Mouse (Mus musculus): ENCODE results near the gene Cox6b1.

Cox6b1 gene

DNA sequence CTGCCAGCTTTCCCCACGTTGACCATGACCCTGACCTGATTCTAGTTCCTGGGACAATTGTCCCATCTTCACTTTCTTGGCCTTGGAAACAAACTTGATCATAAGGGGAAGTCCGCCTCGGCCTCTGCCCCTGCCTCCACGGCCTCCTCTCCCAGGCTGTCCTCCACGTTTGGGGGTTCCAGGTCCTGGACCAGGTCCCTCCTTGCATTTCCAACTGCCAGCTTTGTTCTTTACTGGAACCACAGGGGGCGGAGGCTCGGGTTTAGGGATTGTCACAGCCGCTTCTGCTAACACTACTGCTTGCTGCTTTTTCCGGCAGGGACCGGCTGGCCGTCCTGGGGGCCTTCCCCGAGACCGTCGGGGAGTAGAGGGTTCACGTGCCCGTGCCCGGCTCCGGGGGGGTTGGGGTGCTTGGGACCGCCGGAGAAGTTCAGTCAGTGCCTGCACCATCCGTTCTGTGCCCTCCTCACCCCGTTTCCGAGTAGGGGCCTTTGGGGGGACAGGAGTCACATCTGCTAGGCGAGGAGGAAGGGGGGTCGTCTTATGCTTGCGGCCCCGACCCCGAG lies 39.4 kb downstream of the Cox6b1 start:
- no peak for DNase-seq (ENCODE audit: low spot score in 2 of 2)

DNA sequence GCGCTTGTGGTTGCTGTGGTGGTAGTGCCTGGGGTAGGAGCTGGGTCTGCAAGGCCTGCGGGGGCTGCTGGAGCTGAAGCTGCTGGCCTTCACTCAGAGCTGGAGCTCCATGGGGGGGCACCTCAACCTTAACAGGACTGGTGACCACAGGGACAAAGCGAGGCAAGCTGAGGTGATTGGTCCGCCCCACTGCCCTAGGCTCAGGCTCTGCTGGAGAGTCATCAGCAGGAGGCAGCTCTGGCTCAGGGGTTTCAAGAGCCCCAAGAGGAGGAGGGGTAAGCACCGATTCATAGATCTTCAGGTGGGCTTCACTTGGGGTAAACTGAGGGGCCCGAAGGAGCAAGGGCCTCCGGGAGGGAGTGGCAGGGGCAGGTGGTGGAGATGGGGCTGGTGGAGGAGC lies 40.8 kb downstream of the Cox6b1 start:
- DNase-seq (ENCODE audit: low spot score in 2 of 2): no peak

DNA sequence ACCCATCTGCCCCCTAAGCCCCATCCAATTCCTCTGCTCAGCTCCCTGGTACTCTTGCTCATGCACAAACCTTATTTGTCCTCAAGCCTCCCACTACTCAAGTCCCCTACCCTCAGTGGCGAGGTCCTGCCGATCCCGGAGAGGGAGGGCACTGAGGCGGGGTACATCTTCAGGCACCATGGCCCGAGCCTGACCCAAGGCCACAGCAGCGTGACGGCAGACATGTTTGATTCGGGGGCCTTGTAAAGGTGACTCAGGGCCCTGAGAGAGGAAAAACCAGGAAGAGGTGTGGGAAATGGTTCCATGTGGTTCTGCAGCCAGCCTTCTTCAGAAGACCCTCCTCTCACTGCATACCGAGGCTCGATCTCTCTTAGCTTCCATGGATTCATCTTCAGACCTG lies 41.6 kb downstream of the Cox6b1 start:
- no peak for DNase-seq (ENCODE audit: low spot score in 2 of 2)

DNA sequence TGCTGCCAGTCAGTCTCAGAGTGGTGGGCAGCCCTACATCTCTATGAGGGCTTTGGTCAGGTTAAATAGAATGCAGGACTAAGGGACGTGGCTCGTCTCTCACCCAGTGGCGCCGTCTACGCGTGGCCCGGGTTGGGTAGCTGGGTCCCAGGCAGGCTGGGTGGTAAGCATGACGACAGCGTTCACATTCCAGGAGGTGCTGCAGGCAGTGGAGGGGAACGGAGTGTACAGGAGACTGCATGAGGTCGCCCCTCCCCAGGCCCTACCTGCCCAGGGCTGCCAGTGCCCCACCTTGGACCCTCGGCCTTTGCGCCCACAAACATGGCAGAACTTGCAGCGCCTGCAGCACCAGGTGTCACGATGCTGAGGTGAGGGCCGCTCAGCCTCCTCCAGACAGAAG lies 44.4 kb downstream of the Cox6b1 start:
- DNase-seq (ENCODE audit: low spot score in 2 of 2): no peak

DNA sequence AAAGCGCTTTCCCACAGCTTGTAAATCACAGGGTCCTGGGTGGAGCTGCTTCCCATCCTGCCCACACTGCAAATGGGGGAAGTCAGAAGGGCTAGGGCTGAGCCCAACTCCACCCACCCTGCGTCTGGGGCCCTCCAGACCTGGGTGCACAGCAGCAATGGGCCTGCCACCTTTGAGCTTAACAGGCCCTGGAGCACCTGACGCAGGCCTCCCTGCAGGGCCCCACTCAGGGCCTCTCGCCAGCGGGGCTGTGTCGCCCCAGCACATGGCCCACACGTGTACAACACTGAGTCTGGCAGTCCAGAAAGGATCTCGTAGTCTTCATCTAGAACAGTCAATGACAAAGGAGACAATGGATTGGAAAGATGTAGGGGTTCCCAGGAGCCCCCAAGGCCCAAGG lies 46.0 kb downstream of the Cox6b1 start:
- no peak for DNase-seq (ENCODE audit: low spot score in 2 of 2)

DNA sequence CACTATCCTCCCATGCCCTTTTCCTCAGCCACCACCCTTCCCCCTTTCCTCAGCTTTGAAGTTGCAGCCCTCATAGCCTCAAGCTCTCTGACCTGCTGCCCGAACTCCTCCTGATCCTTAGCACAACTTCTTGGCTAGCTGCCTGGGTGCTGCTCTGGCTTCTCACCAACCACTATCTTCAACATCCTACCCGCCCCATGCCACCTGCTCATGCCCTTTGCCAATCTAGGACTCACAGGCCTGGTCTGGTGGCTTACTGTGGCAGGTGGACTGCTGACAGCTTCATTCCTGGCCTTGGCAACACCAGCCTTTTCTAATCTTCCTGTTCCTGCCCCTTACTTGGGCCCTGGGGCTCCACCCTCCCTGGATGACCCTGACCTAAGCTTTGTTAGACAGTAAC lies 53.0 kb downstream of the Cox6b1 start:
- DNase-seq (ENCODE audit: low spot score in 2 of 2): no peak

DNA sequence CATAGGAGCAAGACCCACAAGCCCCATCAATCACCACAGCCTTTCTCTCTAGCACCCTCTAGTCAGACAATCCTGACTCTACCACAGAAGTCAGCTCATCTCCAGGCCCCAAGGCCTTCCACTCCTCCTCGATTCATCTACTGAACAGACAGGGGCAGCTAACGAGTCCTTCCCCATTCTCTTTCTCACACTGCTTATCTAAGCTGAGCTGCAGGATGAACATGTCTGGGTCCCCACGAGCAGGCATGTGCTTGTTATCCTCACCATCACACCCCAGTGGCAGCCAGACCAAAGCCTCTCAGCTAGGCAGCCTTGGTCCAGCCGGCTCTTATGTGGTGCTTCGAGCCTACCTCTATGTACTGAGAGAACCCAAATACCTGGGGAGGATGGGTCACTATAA lies 53.6 kb downstream of the Cox6b1 start:
- no peak for DNase-seq (ENCODE audit: low spot score in 2 of 2)

DNA sequence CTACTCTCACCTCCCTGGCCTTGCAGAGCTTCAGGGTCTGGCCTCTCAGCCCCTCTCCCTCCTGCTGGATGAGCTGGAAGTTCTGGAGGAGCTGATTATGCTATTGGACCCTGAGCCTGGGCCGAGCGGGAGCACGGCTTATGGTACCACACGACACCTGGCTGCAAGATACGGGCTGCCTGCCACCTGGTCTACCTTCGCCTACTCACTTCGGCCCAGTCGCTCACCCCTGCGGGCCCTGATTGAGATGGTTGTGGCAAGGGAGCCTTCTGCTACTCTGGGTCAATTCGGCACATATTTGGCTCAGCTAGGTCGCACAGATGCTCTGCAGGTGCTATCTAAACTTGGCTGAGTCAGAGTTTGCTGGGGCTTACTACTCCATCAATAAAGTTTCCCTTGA lies 58.4 kb downstream of the Cox6b1 start:
- DNase-seq (ENCODE audit: low spot score in 2 of 2): no peak

All from frontal cortex, postnatal 25 days (tissue).